Mouse (Mus musculus) forebrain, embryonic 13.5 days (tissue): ENCODE results near the gene Serinc3. TPM values are rescaled to one million over a fixed set of nuclear protein-coding genes. Genes with fewer than 3 reads are reported as not detected.

ENCODE experiments used
- ATAC-seq: fragments of 200-750 bp; cut with Nextera tagmentation; 2 replicates; pipeline ENCODE4 v1.8.0; 2017
- H3K27ac ChIP-seq: fragments of 300-500 bp; sonication (generic); 2 replicates; pipeline ENCODE4 v1.5.1; 2015; ENCODE audit warnings: inconsistent platforms, mild to moderate bottlenecking, moderate library complexity
- H3K27me3 ChIP-seq: fragments of 300-500 bp; sonication (generic); 2 replicates; pipeline ENCODE4 v1.6.1; 2015; ENCODE audit warnings: mild to moderate bottlenecking, inconsistent platforms
- H3K36me3 ChIP-seq: fragments of 300-500 bp; sonication (generic); 2 replicates; pipeline ENCODE4 v1.6.1; 2015; ENCODE audit warnings: mild to moderate bottlenecking, inconsistent platforms; ENCODE audit not compliant: poor library complexity, severe bottlenecking
- H3K4me1 ChIP-seq: fragments of 300-500 bp; sonication (generic); 2 replicates; pipeline ENCODE4 v1.6.1; 2015; ENCODE audit warnings: inconsistent platforms
- H3K4me2 ChIP-seq: fragments of 300-500 bp; sonication (generic); 2 replicates; pipeline ENCODE4 v1.6.1; 2015; ENCODE audit warnings: inconsistent platforms, mild to moderate bottlenecking, moderate library complexity
- H3K4me3 ChIP-seq: fragments of 300-500 bp; sonication (generic); 2 replicates; pipeline ENCODE4 v1.5.1; 2015; ENCODE audit warnings: mild to moderate bottlenecking, inconsistent platforms
- H3K9ac ChIP-seq: fragments of 300-500 bp; sonication (generic); 2 replicates; pipeline ENCODE4 v1.6.1; 2015; ENCODE audit warnings: mild to moderate bottlenecking, inconsistent platforms
- H3K9me3 ChIP-seq: fragments of 300-500 bp; sonication (generic); replicated peaks from 2 replicates; pipeline ENCODE4 v1.6.1; 2016; ENCODE audit warnings: inconsistent platforms
- WGBS: fragments of 180-500 bp; shearing (Covaris S2); methylation state at CpG from one replicate; pipeline ENCODE4 v1.1.7; 2015; 5-methylcytosine and 5-hydroxymethylcytosine counted together
- polyA plus RNA-seq: library from polyadenylated mRNA; unstranded; fragments of >200 nt; fragmentation: Nextera tagmentation; extraction: Ambion mirVana; gene quantifications from 2 replicates; pipeline ENCODE4 v1.2.1, GENCODE M21; 2015

Gene Serinc3
- polyA plus RNA-seq, 1 experiment from 2014 or later: 23.9 TPM

- WGBS: 85% methylated on average over 7 of the region's 7 CpGs
- H3K27ac ChIP-seq: no peak overlapping the region
- H3K36me3 ChIP-seq: no peaks in the 10 kb centered on the region
- no peak overlapping the region for H3K4me3 ChIP-seq
- no peak for ATAC-seq
- H3K4me1 ChIP-seq: peaks cover 13% of the 10 kb centered on the region
- H3K4me2 ChIP-seq: no peak overlapping the region
- H3K9ac ChIP-seq: no peak overlapping the region
- no peaks in the 10 kb centered on the region for H3K9me3 ChIP-seq
- H3K27me3 ChIP-seq: no peaks in the 10 kb centered on the region
Measured at GRCm38 (mm10) chr2:163601066-163601465, 43.9 kb downstream of the Serinc3 start.

- no peak for ATAC-seq
- Histone ChIP-seq H3K27me3 (no peaks in the 10 kb centered on the region), H3K36me3 (no peaks in the 10 kb centered on the region), H3K9me3 (no peaks in the 10 kb centered on the region), H3K4me1 (peaks cover 13% of the 10 kb centered on the region), H3K4me3 (no peak overlapping the region), H3K27ac (no peak overlapping the region), H3K9ac (no peak overlapping the region), H3K4me2 (no peak overlapping the region)
- WGBS: 0% methylated on average over 1 of the region's 1 CpGs
Measured at GRCm38 (mm10) chr2:163599226-163599625, 45.7 kb downstream of the Serinc3 start.

GRCm38 (mm10) chr2:163597661-163598060 lies 47.3 kb downstream of the Serinc3 start:
- Histone ChIP-seq H3K9ac (no peak overlapping the region), H3K36me3 (no peaks in the 10 kb centered on the region), H3K9me3 (no peaks in the 10 kb centered on the region), H3K4me2 (no peak overlapping the region), H3K4me1 (peaks cover 4% of the 10 kb centered on the region), H3K27ac (no peak overlapping the region), H3K4me3 (no peak overlapping the region), H3K27me3 (no peaks in the 10 kb centered on the region)
- ATAC-seq: no peak
- 58% methylated on average over 4 of the region's 4 CpGs for WGBS

DNA sequence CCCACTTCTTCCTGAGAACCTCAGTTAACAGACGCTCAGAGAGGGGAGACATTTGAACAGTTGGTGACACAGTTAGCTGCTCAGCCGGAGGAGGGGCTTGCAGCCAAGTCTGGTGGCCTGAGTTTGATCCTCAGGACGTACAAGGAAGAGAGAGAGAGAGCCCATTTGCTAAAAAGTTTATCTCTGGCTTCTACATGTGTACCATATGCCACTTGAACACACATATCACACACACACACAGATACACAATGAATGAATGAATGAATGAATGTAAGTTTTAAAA lies 48.1 kb downstream of the Serinc3 start:
- H3K4me3 ChIP-seq: no peak overlapping the region
- H3K27ac ChIP-seq: no peak overlapping the region; the same call in 1 of the 2 replicates
- no peaks in the 10 kb centered on the region for H3K9me3 ChIP-seq
- H3K27me3 ChIP-seq: no peaks in the 10 kb centered on the region
- peaks cover 2% of the 10 kb centered on the region; the same call in 1 of the 2 replicates for H3K4me1 ChIP-seq
- no peak overlapping the region for H3K4me2 ChIP-seq
- 75% methylated on average over 3 of the region's 3 CpGs for WGBS
- no peak overlapping the region for H3K9ac ChIP-seq
- no peaks in the 10 kb centered on the region for H3K36me3 ChIP-seq
- ATAC-seq: no peak

DNA sequence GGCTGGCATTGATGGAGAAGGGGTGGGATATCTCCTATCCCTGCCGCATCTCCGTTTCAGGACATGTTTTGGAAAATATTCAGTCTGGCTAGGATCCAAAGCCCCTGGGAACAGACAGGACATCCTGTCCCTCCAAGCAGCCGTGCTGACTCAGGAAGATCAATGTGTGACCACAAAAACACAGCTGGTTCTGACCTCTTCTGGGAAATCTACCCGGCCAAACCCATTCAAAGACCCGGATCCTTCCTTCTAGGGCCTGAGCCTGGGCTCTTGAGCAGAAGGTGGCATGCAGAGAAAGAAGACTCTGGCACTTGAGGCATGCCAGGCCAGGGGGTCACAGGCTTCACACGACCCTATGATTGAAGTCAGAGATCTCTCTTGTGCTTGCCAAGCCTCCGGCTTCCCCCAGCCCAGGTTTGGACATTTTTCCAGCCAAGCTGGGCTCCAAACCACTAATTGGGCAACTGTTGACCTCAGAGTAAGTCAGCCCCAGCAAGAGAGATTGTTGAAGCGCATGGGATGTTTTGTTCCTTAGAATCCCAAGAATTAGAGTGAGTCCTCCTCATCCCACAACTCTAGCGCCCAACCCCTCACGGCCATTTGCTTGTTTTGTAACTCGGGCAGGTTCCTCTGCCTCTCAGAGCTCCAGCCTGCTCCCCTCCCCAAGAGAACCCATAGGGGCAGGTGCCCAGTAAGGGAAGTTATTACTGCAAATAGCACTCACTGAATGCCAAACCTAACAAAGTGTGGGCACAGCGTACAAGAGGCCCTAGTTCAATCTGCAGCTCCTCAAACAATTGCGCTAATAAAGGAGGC lies 48.7 kb downstream of the Serinc3 start:
- Histone ChIP-seq H3K27ac (no peak overlapping the region; the same call in 1 of the 2 replicates), H3K36me3 (no peaks in the 10 kb centered on the region), H3K27me3 (no peaks in the 10 kb centered on the region), H3K9me3 (no peaks in the 10 kb centered on the region), H3K4me2 (no peak overlapping the region), H3K4me1 (no peaks in the 10 kb centered on the region), H3K9ac (no peak overlapping the region), H3K4me3 (no peak overlapping the region)
- no peak for ATAC-seq
- 85% methylated on average over 13 of the region's 13 CpGs for WGBS

- no peak for ATAC-seq
- Histone ChIP-seq H3K4me2 (no peak overlapping the region), H3K4me1 (no peaks in the 10 kb centered on the region), H3K27ac (no peak overlapping the region), H3K36me3 (no peaks in the 10 kb centered on the region), H3K9me3 (no peaks in the 10 kb centered on the region), H3K9ac (no peak overlapping the region), H3K27me3 (no peaks in the 10 kb centered on the region), H3K4me3 (no peak overlapping the region)
- 28% methylated on average over 2 of the region's 2 CpGs for WGBS
Measured at GRCm38 (mm10) chr2:163595119-163595518, 49.8 kb downstream of the Serinc3 start.

GRCm38 (mm10) chr2:163593636-163594282 lies 51.2 kb downstream of the Serinc3 start:
- H3K27me3 ChIP-seq: no peaks in the 10 kb centered on the region
- H3K4me1 ChIP-seq: no peaks in the 10 kb centered on the region
- no peak overlapping the region for H3K27ac ChIP-seq
- H3K9me3 ChIP-seq: no peaks in the 10 kb centered on the region
- H3K4me3 ChIP-seq: no peak overlapping the region
- no peak overlapping the region for H3K9ac ChIP-seq
- H3K4me2 ChIP-seq: no peak overlapping the region
- WGBS: 90% methylated on average over 10 of the region's 10 CpGs
- no peak for ATAC-seq
- H3K36me3 ChIP-seq: no peaks in the 10 kb centered on the region

DNA sequence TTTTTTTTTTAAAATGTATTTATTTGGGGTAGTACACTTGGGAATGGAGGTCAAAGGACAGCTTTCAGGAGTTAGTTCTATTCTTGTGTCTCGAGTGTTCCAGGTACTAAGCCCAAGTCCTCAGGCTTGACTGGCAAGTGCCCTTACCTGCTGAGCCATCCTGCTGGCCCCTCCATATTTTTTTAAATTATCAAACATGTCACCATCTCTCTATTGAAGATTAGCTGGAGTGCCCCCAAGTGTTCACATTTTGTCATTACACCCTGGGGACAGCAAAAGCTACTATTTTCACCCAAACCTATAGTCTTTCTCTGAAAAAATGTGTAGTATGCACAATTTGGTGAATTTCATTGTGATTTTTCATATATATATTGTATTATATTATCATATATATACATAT lies 52.8 kb downstream of the Serinc3 start:
- ATAC-seq: no peak
- Histone ChIP-seq H3K4me3 (no peak overlapping the region), H3K9me3 (no peaks in the 10 kb centered on the region), H3K36me3 (no peaks in the 10 kb centered on the region), H3K27ac (no peak overlapping the region), H3K4me2 (no peak overlapping the region), H3K27me3 (no peaks in the 10 kb centered on the region), H3K4me1 (no peaks in the 10 kb centered on the region), H3K9ac (no peak overlapping the region)
- 82% methylated on average over 1 of the region's 1 CpGs for WGBS

DNA sequence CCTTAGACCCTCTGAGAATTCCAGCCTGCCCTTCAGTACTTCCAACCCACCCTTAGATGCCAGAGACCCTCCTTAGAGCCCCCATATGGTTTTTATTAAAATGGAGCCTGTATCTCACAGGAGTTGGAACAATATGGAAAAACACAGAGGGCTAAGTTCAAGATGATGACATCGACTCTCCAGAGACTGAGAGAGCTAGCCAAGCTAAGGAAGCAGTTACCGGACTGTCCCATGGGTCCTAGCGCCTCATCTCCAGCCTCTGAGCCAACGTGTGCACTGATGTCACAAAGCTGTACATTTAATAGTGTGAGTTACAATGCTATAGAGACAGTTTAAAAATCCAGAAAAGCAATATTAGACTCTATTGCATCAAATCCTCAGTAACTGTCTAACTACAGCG lies 53.9 kb downstream of the Serinc3 start:
- 83% methylated on average over 5 of the region's 5 CpGs for WGBS

DNA sequence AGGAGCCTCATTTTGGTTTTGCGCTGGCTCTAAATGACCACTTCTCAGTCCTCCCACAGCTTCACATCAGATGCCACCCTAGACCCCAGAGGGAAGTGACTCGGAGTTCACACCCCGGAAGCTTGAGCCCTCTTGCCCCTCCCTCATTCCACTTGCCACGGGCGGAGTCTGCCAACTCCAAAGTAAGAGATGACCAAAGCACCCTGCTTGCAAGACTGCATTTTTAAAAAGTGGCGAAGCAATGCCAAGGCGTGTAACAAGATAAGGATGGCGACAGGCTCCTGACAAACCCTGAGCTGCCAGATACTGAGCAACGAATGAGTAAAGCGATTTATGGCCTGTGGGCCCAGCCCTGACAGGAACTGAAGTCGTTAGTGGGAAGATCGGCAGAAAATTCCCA lies 54.7 kb downstream of the Serinc3 start:
- Histone ChIP-seq H3K27ac (no peak overlapping the region), H3K27me3 (no peaks in the 10 kb centered on the region), H3K36me3 (no peaks in the 10 kb centered on the region), H3K9ac (no peak overlapping the region), H3K9me3 (no peaks in the 10 kb centered on the region), H3K4me1 (no peaks in the 10 kb centered on the region), H3K4me3 (no peak overlapping the region), H3K4me2 (no peak overlapping the region)
- WGBS: 78% methylated on average over 12 of the region's 12 CpGs
- ATAC-seq: no peak

More for the DNA sequence above, 53.9 kb downstream of the Serinc3 start:
- Histone ChIP-seq H3K27me3 (no peaks in the 10 kb centered on the region), H3K4me3 (no peak overlapping the region), H3K4me2 (no peak overlapping the region), H3K4me1 (no peaks in the 10 kb centered on the region), H3K36me3 (no peaks in the 10 kb centered on the region), H3K27ac (no peak overlapping the region), H3K9me3 (no peaks in the 10 kb centered on the region), H3K9ac (no peak overlapping the region)
- no peak for ATAC-seq

- no peaks in the 10 kb centered on the region for H3K9me3 ChIP-seq
- no peaks in the 10 kb centered on the region for H3K27me3 ChIP-seq
- H3K4me3 ChIP-seq: no peak overlapping the region
- no peak overlapping the region for H3K9ac ChIP-seq
- no peak overlapping the region for H3K4me2 ChIP-seq
- H3K36me3 ChIP-seq: no peaks in the 10 kb centered on the region
- ATAC-seq: no peak
- WGBS: 79% methylated on average over 5 of the region's 5 CpGs
- H3K27ac ChIP-seq: no peak overlapping the region
- no peaks in the 10 kb centered on the region for H3K4me1 ChIP-seq
Measured at GRCm38 (mm10) chr2:163587506-163587905, 57.4 kb downstream of the Serinc3 start.

- no peaks in the 10 kb centered on the region for H3K27me3 ChIP-seq
- H3K4me2 ChIP-seq: no peak overlapping the region
- 54% methylated on average over 19 of the region's 19 CpGs for WGBS
- H3K27ac ChIP-seq: no peak overlapping the region
- H3K4me1 ChIP-seq: no peaks in the 10 kb centered on the region
- no peak for ATAC-seq
- H3K9ac ChIP-seq: no peak overlapping the region
- no peak overlapping the region for H3K4me3 ChIP-seq
- no peaks in the 10 kb centered on the region for H3K36me3 ChIP-seq
- no peaks in the 10 kb centered on the region for H3K9me3 ChIP-seq
Measured at GRCm38 (mm10) chr2:163586384-163587261, 58.3 kb downstream of the Serinc3 start.
